Mouse (Mus musculus): Measurements from ENCODE around the gene Frat1. TPM values are rescaled to one million over a fixed set of nuclear protein-coding genes. Genes with fewer than 3 reads are reported as not detected.

The Frat1 gene
- total and polyA plus RNA-seq, 3 experiments: 1.3 to 3.9 (median 2.5) TPM

DNA sequence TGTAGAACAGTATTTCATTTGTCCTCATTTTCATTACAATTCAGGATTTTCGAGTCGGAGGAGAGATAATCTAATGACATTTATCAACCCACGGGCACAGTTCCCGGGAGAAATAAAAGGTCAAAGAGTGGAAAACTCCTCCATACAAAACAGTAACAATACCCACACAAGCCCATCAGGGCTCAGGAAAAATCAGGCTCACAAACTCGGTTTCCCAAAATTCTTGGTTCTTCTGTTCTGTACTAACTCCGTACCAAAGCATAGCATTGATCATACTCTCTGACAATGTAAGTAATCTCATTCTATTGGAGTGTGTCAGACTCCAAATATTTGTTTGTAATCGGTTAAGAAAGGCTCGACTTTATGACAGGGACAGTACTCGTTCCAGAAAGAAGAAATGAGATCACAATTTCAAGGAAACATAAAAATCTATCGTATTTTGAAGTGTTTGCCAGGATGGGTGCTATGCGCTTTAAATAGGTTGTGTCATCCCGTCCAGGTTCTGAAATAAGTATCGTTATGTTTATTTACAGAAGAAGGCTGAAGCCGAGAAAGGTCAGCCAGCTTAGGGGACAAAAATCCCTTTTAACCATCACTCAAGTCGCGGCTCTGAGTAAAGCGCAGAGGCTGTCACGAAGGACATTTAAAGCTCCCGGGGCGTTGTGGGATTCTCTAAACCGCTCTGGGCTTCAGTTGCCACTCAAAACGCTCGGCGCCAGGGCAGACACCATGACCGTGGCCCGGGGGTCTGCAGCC, 28.6 kb upstream of the Frat1 start:
- intact Hi-C loops (cut with DNase I): loop anchor here (2.0 to 10.0 kb wide), 2 partner anchors 48 to 714 kb away; partner anchors contain the start of genes Frat2 and R3hcc1l
- 1% methylated on average over 26 of the region's 26 CpGs for WGBS
- Histone ChIP-seq H3K4me3 (peak overlapping the region; percentile 54), H3K79me2 (replicated peaks; ENCODE audit: control insufficient read depth, insufficient read depth, low read length) (no peaks in the 10 kb centered on the region), H3K27me3 (ENCODE audit: control insufficient read depth, insufficient read depth, low read length) (no peaks in the 10 kb centered on the region), H3K27ac (peak overlapping the region; percentile 68), H3K9ac (ENCODE audit: low read depth, low read length) (peak overlapping the region; percentile 54), H3K36me3 (ENCODE audit: control insufficient read depth, insufficient read depth, low read length) (no peaks in the 10 kb centered on the region), H3K4me1 (ENCODE audit: control insufficient read depth, insufficient read depth, low read length) (no peaks in the 10 kb centered on the region)
- DNase-seq: no peak
- TF ChIP-seq EP300 (IDR thresholded peaks at IDR 0.05; ENCODE audit: insufficient read depth, low read depth, low read length) (no peak), POLR2A (IDR thresholded peaks at IDR 0.05; ENCODE audit: insufficient read depth, low read depth, low read length) (no peak), CTCF (IDR thresholded peaks at IDR 0.05) (no peak)

DNA sequence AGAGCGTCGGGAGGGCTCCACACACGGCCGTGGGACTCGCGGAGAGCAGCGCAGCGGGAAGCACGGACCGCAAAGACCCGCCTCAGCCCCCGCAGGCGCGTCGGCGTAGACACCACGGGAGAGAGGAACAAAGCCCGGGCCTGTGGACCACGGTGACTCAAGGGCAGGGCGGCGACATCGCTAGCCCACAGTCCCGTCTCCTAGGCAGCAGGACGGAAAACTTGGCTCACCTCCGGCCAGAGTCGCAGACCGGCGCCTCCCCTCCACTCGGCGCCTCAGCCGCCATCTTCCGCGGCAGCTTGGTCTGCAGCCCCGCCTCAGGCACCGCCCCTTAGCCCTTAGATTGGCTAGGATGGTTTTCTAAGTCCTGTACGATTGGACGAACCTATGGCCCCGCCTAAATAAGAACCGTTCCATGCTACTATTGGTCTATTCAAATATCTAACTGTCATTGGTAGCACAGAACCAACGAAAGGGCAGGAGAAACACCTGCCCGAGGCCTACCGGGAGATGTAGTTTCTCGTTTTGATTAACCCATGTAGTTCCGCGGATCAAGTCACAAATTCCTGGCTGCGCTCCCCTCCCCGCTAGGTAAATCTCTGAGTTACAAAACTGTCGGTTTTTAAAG, 27.9 kb upstream of the Frat1 start, which contains the start of gene Arhgap19:
Gene Arhgap19, minus strand, starts transcription at position 306 of the 628 bp plus-strand sequence.
- peak; percentile 91 to 94 for DNase-seq
- Histone ChIP-seq H3K27me3 (ENCODE audit: control insufficient read depth, insufficient read depth, low read length) (no peaks in the 10 kb centered on the region), H3K9ac (ENCODE audit: low read depth, low read length) (peak within 1 kb of the TSS; percentile 54), H3K27ac (peak within 1 kb of the TSS; percentile 68), H3K4me1 (ENCODE audit: control insufficient read depth, insufficient read depth, low read length) (no peaks in the 10 kb centered on the region), H3K4me3 (peak within 1 kb of the TSS; percentile 54), H3K36me3 (ENCODE audit: control insufficient read depth, insufficient read depth, low read length) (no peaks in the 10 kb centered on the region), H3K79me2 (replicated peaks; ENCODE audit: control insufficient read depth, insufficient read depth, low read length) (no peaks in the 10 kb centered on the region)
- intact Hi-C loops (cut with DNase I): loop anchor here (2.0 to 10.0 kb wide), 3 partner anchors 27 to 713 kb away; partner anchors contain the start of genes Frat1, Frat2 and R3hcc1l
- TF ChIP-seq POLR2A (IDR thresholded peaks at IDR 0.05; ENCODE audit: insufficient read depth, low read depth, low read length) (peak; percentile 50; the same call in 1 of the 2 replicates), CTCF (IDR thresholded peaks at IDR 0.05) (no peak)
- WGBS: under 1% methylated on average over 48 of the region's 48 CpGs

DNA sequence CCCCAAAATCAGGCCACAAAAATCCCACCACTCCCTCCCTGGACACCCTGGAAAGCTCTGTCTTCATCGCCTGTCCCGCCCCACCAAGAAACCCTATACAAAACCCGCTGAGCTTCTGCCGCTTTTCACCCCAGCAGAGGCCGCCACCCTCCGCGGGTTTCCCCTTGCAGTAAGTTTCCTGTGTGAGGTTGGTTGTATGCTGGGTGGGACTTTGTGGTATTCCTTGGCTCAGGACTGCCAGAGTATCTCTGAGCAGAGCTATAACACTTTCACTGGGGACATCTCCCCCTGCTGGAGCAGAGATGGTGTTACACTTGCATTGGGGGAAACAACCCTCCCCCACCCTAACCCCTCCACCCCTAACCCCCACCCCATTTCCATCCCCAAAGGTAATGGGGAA, 26.4 kb upstream of the Frat1 start:
- peak; percentile 11 to 26 for DNase-seq
- TF ChIP-seq EP300 (IDR thresholded peaks at IDR 0.05; ENCODE audit: insufficient read depth, low read depth, low read length) (no peak), CTCF (IDR thresholded peaks at IDR 0.05) (peak; percentile 48)
- 46% methylated on average over 7 of the region's 7 CpGs for WGBS
- no peaks in the 10 kb centered on the region for H3K36me3 ChIP-seq (ENCODE audit: control insufficient read depth, insufficient read depth, low read length)
- intact Hi-C loops (cut with DNase I): loop anchor here (2.0 to 10.0 kb wide), 2 partner anchors 25 to 711 kb away; partner anchors contain the start of genes Frat1 and R3hcc1l
- no peaks in the 10 kb centered on the region for H3K79me2 ChIP-seq (replicated peaks; ENCODE audit: control insufficient read depth, insufficient read depth, low read length)
- H3K4me3 ChIP-seq: no peak overlapping the region
- no peak overlapping the region for H3K9ac ChIP-seq (ENCODE audit: low read depth, low read length)
- H3K27ac ChIP-seq: no peak overlapping the region
- no peaks in the 10 kb centered on the region for H3K4me1 ChIP-seq (ENCODE audit: control insufficient read depth, insufficient read depth, low read length)
- H3K27me3 ChIP-seq (ENCODE audit: control insufficient read depth, insufficient read depth, low read length): no peaks in the 10 kb centered on the region

DNA sequence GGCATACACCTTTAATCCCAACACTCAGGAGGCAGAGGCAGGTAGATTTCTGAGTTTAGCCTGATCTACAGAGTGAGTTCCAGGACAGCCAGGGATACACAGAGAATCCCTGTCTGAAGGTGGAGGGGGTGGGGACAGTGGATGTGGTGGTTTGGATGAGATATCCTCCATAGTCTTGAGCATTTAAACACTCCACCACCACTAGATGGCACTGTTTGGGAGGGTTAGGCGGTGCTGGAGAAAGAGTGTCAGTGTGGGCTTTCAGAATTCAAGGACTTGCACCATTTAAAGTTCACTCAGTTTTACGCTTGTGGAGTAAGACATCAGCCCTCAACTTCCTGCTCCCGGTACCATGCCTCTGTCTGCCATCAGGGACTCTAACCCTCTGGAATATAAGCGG, 23.9 kb upstream of the Frat1 start:
- Histone ChIP-seq H3K36me3 (ENCODE audit: control insufficient read depth, insufficient read depth, low read length) (no peaks in the 10 kb centered on the region), H3K79me2 (replicated peaks; ENCODE audit: control insufficient read depth, insufficient read depth, low read length) (no peaks in the 10 kb centered on the region), H3K9ac (ENCODE audit: low read depth, low read length) (no peak overlapping the region), H3K4me1 (ENCODE audit: control insufficient read depth, insufficient read depth, low read length) (no peaks in the 10 kb centered on the region), H3K27me3 (ENCODE audit: control insufficient read depth, insufficient read depth, low read length) (no peaks in the 10 kb centered on the region), H3K4me3 (no peak overlapping the region), H3K27ac (no peak overlapping the region)
- no peak for DNase-seq
- TF ChIP-seq EP300 (IDR thresholded peaks at IDR 0.05; ENCODE audit: insufficient read depth, low read depth, low read length) (no peak), CTCF (IDR thresholded peaks at IDR 0.05) (peak; percentile 35), POLR2A (IDR thresholded peaks at IDR 0.05; ENCODE audit: insufficient read depth, low read depth, low read length) (no peak)
- intact Hi-C loops (cut with DNase I): loop anchor here (10.0 kb wide), 1 partner anchor 709 kb away; the partner anchor contains the start of gene R3hcc1l
- 89% methylated on average over 4 of the region's 4 CpGs for WGBS

DNA sequence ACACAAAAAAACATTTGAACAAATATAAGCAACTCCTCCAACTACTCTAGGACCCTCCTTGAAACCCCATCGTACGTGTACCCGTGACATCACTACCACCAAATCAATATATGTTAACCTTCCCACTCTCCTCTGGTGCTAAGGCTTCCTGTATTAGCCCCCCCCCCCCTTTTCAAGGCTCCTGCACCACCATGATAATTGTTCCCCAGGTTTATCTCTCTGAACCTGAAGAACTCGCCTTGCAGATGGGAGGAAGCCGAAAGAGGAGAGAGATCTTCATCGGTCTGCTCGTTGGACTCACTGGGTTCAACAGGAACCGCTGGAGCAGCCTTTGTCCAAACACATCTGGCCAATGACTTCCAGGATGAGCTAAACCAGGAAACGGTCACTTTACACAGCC, 22.3 kb upstream of the Frat1 start:
- Histone ChIP-seq H3K36me3 (ENCODE audit: control insufficient read depth, insufficient read depth, low read length) (no peaks in the 10 kb centered on the region), H3K27ac (no peak overlapping the region), H3K9ac (ENCODE audit: low read depth, low read length) (no peak overlapping the region), H3K27me3 (ENCODE audit: control insufficient read depth, insufficient read depth, low read length) (no peaks in the 10 kb centered on the region), H3K4me1 (ENCODE audit: control insufficient read depth, insufficient read depth, low read length) (no peaks in the 10 kb centered on the region), H3K79me2 (replicated peaks; ENCODE audit: control insufficient read depth, insufficient read depth, low read length) (no peaks in the 10 kb centered on the region), H3K4me3 (no peak overlapping the region)
- WGBS: 57% methylated on average over 9 of the region's 9 CpGs
- DNase-seq: no peak
- TF ChIP-seq POLR2A (IDR thresholded peaks at IDR 0.05; ENCODE audit: insufficient read depth, low read depth, low read length) (no peak), EP300 (IDR thresholded peaks at IDR 0.05; ENCODE audit: insufficient read depth, low read depth, low read length) (no peak), CTCF (IDR thresholded peaks at IDR 0.05) (no peak)
- intact Hi-C loops (cut with DNase I): loop anchor here (10.0 kb wide), 1 partner anchor 707 kb away; the partner anchor contains the start of gene R3hcc1l

All from heart, adult 2 months (tissue).